Mouse (Mus musculus) cortical plate, adult 2 months (tissue): ENCODE measurements at regions not wholly inside any gene's neighbourhood (a gene's known extent, or its start where the extent isn't known, plus 50 kb on each side); places are given as distances from the start of the nearest gene placed in this dataset.

Experiments
- H3K27ac ChIP-seq: fragments of 200-500 bp; 2 replicates; pipeline ENCODE4 v1.5.1; 2012; ENCODE audit warnings: low read length, control low read depth, inconsistent platforms; ENCODE audit not compliant: insufficient read depth
- H3K4me1 ChIP-seq: fragments of 200-500 bp; 2 replicates; pipeline ENCODE4 v1.6.1; 2011; ENCODE audit warnings: low read length; ENCODE audit not compliant: control insufficient read depth, insufficient read depth
- H3K4me3 ChIP-seq: fragments of 200-500 bp; 2 replicates; pipeline ENCODE4 v1.5.1; 2011; ENCODE audit warnings: mild to moderate bottlenecking, low read length, control low read depth; ENCODE audit not compliant: insufficient read depth
- CTCF ChIP-seq: fragments of 200-500 bp; IDR thresholded peaks from 2 replicates; pipeline ENCODE4 v1.5.1; 2011; ENCODE audit warnings: mild to moderate bottlenecking, control low read depth, low read length; ENCODE audit not compliant: insufficient read depth; ENCODE audit errors: extremely low read depth
- POLR2A ChIP-seq: fragments of 200-500 bp; IDR thresholded peaks from 2 replicates; pipeline ENCODE4 v1.6.1; 2011; ENCODE audit warnings: mild to moderate bottlenecking, low read length, control low read depth; ENCODE audit not compliant: insufficient read depth; ENCODE audit errors: extremely low read depth

GRCm38 (mm10) chr1:43342848-43343247 is 101.5 kb upstream of the Nck2 start:
- Histone ChIP-seq H3K4me3 (no peak overlapping the region), H3K27ac (no peak overlapping the region), H3K4me1 (no peaks in the 10 kb centered on the region)
- TF ChIP-seq POLR2A = no peak
- no peak for TF ChIP-seq CTCF

- Histone ChIP-seq H3K4me3 (no peak overlapping the region), H3K4me1 (no peaks in the 10 kb centered on the region), H3K27ac (no peak overlapping the region)
- no peak for TF ChIP-seq CTCF
- TF ChIP-seq POLR2A = no peak
Measured at GRCm38 (mm10) chr1:43343410-43343809, 101.0 kb upstream of the Nck2 start.

GRCm38 (mm10) chr1:43344001-43344400 is 100.4 kb upstream of the Nck2 start:
- TF ChIP-seq CTCF (no peak), POLR2A (no peak)
- H3K4me3 ChIP-seq = no peak overlapping the region
- no peaks in the 10 kb centered on the region for H3K4me1 ChIP-seq
- no peak overlapping the region for H3K27ac ChIP-seq

- H3K4me1 ChIP-seq = no peaks in the 10 kb centered on the region
- H3K4me3 ChIP-seq = no peak overlapping the region
- H3K27ac ChIP-seq = no peak overlapping the region
- TF ChIP-seq POLR2A (no peak), CTCF (no peak)
Measured at GRCm38 (mm10) chr1:43347152-43347551, 97.2 kb upstream of the Nck2 start.

GRCm38 (mm10) chr1:43349966-43350365 is 94.4 kb upstream of the Nck2 start:
- TF ChIP-seq POLR2A (no peak), CTCF (no peak)
- H3K4me1 ChIP-seq = no peaks in the 10 kb centered on the region
- H3K27ac ChIP-seq = no peak overlapping the region
- H3K4me3 ChIP-seq = no peak overlapping the region

GRCm38 (mm10) chr1:43358191-43358590 is 86.2 kb upstream of the Nck2 start:
- Histone ChIP-seq H3K4me1 (no peaks in the 10 kb centered on the region), H3K4me3 (no peak overlapping the region), H3K27ac (no peak overlapping the region)
- TF ChIP-seq CTCF (no peak), POLR2A (no peak)

- H3K27ac ChIP-seq = no peak overlapping the region
- H3K4me3 ChIP-seq = no peak overlapping the region
- TF ChIP-seq POLR2A (no peak), CTCF (no peak)
- H3K4me1 ChIP-seq = no peaks in the 10 kb centered on the region
Measured at GRCm38 (mm10) chr1:43359662-43360061, 84.7 kb upstream of the Nck2 start.

- no peak overlapping the region for H3K4me3 ChIP-seq
- TF ChIP-seq CTCF = no peak
- no peak for TF ChIP-seq POLR2A
- no peak overlapping the region for H3K27ac ChIP-seq
- no peaks in the 10 kb centered on the region for H3K4me1 ChIP-seq
Measured at GRCm38 (mm10) chr1:43360291-43360690, 84.1 kb upstream of the Nck2 start.

- TF ChIP-seq CTCF (no peak), POLR2A (no peak)
- H3K4me3 ChIP-seq = no peak overlapping the region
- H3K27ac ChIP-seq = no peak overlapping the region
- H3K4me1 ChIP-seq = no peaks in the 10 kb centered on the region
Measured at GRCm38 (mm10) chr1:43360741-43361140, 83.6 kb upstream of the Nck2 start.

- no peak for TF ChIP-seq CTCF
- TF ChIP-seq POLR2A = no peak
- Histone ChIP-seq H3K27ac (no peak overlapping the region), H3K4me1 (no peaks in the 10 kb centered on the region), H3K4me3 (no peak overlapping the region)
Measured at GRCm38 (mm10) chr1:43361455-43361863, 82.9 kb upstream of the Nck2 start.

GRCm38 (mm10) chr1:43362136-43362535 is 82.2 kb upstream of the Nck2 start:
- Histone ChIP-seq H3K4me1 (no peaks in the 10 kb centered on the region), H3K27ac (no peak overlapping the region), H3K4me3 (no peak overlapping the region)
- no peak for TF ChIP-seq POLR2A
- no peak for TF ChIP-seq CTCF
